Mouse (Mus musculus): ENCODE data around the gene Baat. TPM values are rescaled to one million over a fixed set of nuclear protein-coding genes. Genes with fewer than 3 reads are reported as not detected.
"Not testable (repeated sequence)": the region's sequence is repeated elsewhere in the genome, so short reads cannot be mapped to it uniquely, and the experiment has no call there.

The Baat gene
- total RNA-seq, 1 experiment: 0.18 TPM

DNA sequence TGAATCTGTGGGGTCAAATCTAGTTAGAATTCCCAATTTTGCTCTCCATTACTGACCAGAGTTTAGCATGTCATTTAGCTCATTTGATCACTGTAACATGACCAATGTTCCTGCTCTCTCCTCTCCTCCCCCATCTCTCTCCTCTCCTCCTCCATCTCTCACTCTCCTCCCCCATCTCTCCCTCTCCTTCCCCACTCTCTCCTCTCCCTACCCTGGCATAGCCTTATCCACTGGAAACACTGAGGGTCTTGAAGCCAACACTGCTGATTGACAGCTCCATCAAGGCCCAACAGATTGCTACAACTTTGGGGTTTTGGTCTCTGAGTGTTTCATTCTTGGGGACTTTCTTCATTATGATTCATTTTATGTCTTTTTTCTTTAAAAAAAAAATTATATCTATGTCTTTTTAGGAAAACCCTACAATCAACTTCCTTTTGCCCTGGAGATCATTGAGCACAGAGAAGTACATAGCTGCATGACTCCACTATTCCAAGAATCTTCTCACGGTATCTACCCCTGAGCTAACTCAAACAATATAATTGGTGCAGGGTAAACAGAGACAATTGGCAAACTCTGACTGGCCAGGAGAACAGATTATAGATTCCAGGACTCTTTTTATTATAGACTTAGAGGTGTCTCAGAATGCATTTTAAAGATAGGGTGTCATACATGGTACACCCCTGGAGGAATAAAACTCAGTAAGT, 54.4 kb downstream of the Baat start:
- no peaks in the 10 kb centered on the region for H3K36me3 ChIP-seq (ENCODE audit: control insufficient read depth, insufficient read depth, low read length, poor library complexity, severe bottlenecking)
- no peak overlapping the region for H3K27ac ChIP-seq (ENCODE audit: insufficient read depth, low read depth, low read length, poor library complexity, severe bottlenecking)
- in situ Hi-C loops (cut with MboI; ENCODE audit: low sequenced_read_pairs in 2 of 2, unreplicated experiment in 2 of 2): no loop called here
- TF ChIP-seq HCFC1 (IDR thresholded peaks at IDR 0.05; ENCODE audit: borderline replicate concordance, insufficient read depth, low read length) (no peak), ZC3H11A (IDR thresholded peaks at IDR 0.05; ENCODE audit: borderline replicate concordance, low read depth, low read length) (no peak), CHD2 (IDR thresholded peaks at IDR 0.05; ENCODE audit: low read depth, low read length) (no peak), ZNF384 (IDR thresholded peaks at IDR 0.05; ENCODE audit: low read depth, low read length) (no peak), MAFK (IDR thresholded peaks at IDR 0.05; ENCODE audit: insufficient read depth, low read depth, low read length) (no peak)
- no peaks in the 10 kb centered on the region for H3K9me3 ChIP-seq (ENCODE audit: control insufficient read depth, insufficient read depth, low read depth, low read length)
- no peaks in the 10 kb centered on the region for H3K4me1 ChIP-seq (ENCODE audit: control insufficient read depth in 2 of 2, insufficient read depth in 2 of 2, low read length in 2 of 2, poor library complexity in 1 of 2)
- no peak for DNase-seq (ENCODE audit: low read depth, low spot score)
- H3K9ac ChIP-seq (ENCODE audit: insufficient read depth, low read depth, low read length, poor library complexity, severe bottlenecking): no peak overlapping the region
- no peak overlapping the region for H3K4me3 ChIP-seq (ENCODE audit: insufficient read depth in 1 of 2, low read depth in 1 of 2, low read length in 2 of 2, poor library complexity in 1 of 2, severe bottlenecking in 1 of 2)

DNA sequence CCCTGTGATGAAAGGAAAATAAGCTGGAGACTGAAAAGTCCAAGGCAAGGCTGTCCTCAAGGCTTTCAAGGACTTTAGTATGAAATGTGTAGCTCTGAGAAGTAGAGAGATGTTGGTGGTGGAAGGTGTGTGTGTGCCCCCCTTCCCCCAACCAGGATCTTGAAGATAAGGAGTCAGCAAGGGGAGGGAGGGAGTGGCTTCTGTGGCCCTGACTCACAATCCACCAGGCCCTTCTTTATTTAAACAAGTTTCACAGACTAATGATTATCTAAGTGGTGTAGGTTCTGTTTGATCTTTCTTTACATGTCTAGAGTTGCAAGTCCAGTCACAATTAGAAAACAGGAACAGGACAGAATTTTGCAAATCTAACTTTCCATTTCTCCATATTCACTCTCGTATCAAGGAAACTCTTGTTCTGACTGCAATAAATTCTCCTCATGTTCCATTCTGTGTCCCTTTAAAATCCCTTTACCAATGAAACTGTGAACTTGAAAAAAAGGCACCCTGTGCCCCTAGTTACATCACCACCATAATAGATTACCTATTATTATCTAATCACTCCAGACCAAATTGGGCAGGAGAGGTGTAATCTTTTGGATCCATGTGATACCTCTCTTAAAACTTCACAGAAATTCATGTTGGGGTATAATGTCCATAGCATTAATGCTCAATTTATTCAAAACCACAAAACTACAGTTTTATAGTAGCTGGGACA, 55.1 kb downstream of the Baat start:
- H3K9me3 ChIP-seq (ENCODE audit: control insufficient read depth, insufficient read depth, low read depth, low read length); H3K9ac ChIP-seq (ENCODE audit: insufficient read depth, low read depth, low read length, poor library complexity, severe bottlenecking); H3K36me3 ChIP-seq (ENCODE audit: control insufficient read depth, insufficient read depth, low read length, poor library complexity, severe bottlenecking); H3K27ac ChIP-seq (ENCODE audit: insufficient read depth, low read depth, low read length, poor library complexity, severe bottlenecking); in situ Hi-C loops (cut with MboI; ENCODE audit: low sequenced_read_pairs in 2 of 2, unreplicated experiment in 2 of 2); H3K4me3 ChIP-seq (ENCODE audit: insufficient read depth in 1 of 2, low read depth in 1 of 2, low read length in 2 of 2, poor library complexity in 1 of 2, severe bottlenecking in 1 of 2); H3K4me1 ChIP-seq (ENCODE audit: control insufficient read depth in 2 of 2, insufficient read depth in 2 of 2, low read length in 2 of 2, poor library complexity in 1 of 2); DNase-seq (ENCODE audit: low read depth, low spot score): not testable (repeated sequence)

Other genes starting within 250 kb of the Baat start
- not detected in 2 replicates for gene Acnat2, start 98.4 kb downstream of the Baat start, total RNA-seq (2012; rRNA removed)
- gene Acnat1, start 32.6 kb downstream of the Baat start, total RNA-seq (2012; rRNA removed): 0.26 and 0.40 TPM in 2 replicates
- 16.3 and 26.4 TPM in 2 replicates for gene Mrpl50, start 14.5 kb upstream of the Baat start, total RNA-seq (2012; rRNA removed)
- 2.6 and 4.3 TPM in 2 replicates for gene Zfp189, start 14.6 kb upstream of the Baat start, total RNA-seq (2012; rRNA removed)
- gene Aldob, start 43.0 kb upstream of the Baat start, total RNA-seq (2012; rRNA removed): not detected in 2 replicates
- 2.3 and 2.7 TPM in 2 replicates for gene Tmem246, start 91.3 kb upstream of the Baat start, total RNA-seq (2012; rRNA removed)
- gene Rnf20, start 125.4 kb upstream of the Baat start, total RNA-seq (2012; rRNA removed): 41.0 and 43.6 TPM in 2 replicates
- not detected in 2 replicates for gene Ppp3r2, start 175.5 kb upstream of the Baat start, total RNA-seq (2012; rRNA removed)

Data from ES-E14 (cell line).